Mouse (Mus musculus) MEL (cell line): ENCODE measurements around the gene Canx. TPM values are rescaled to one million over a fixed set of nuclear protein-coding genes. Genes with fewer than 3 reads are reported as not detected.
A peak's percentile ranks its signal among the peaks of the same experiment; 100 is the strongest.

Source experiments
- DNase-seq: peaks from one replicate; pipeline ENCODE4 v3.0.0; 2011; ENCODE audit warnings: low read depth, low spot score
- H3K27ac ChIP-seq: 2 replicates; pipeline ENCODE4 v1.5.1; 2012; ENCODE audit warnings: low read depth, mild to moderate bottlenecking, control low read depth, low read length, moderate library complexity; ENCODE audit not compliant: control insufficient read depth
- H3K27me3 ChIP-seq, 2 experiments: fragments of 150-350 bp in 1 of 2; sonication (generic) in 1 of 2; 2 replicates each; pipeline ENCODE4 v1.6.1; 2012; ENCODE audit warnings: low read length in 2 of 2, mild to moderate bottlenecking in 2 of 2, improper control_type of control experiment in 1 of 2, moderate library complexity in 1 of 2; ENCODE audit not compliant: insufficient read depth in 2 of 2, control insufficient read depth in 1 of 2
- H3K36me3 ChIP-seq, 2 experiments: 2 replicates each; pipeline ENCODE4 v1.6.1; 2012 to 2014; ENCODE audit warnings: low read length in 2 of 2, improper control_type of control experiment in 1 of 2, inconsistent platforms in 1 of 2, mild to moderate bottlenecking in 1 of 2; ENCODE audit not compliant: insufficient read depth in 2 of 2, control insufficient read depth in 1 of 2
- H3K4me1 ChIP-seq, 2 experiments: fragments of 150-350 bp in 1 of 2; sonication (generic) in 1 of 2; 2 replicates each; pipeline ENCODE4 v1.6.1; 2012; ENCODE audit warnings: low read length in 2 of 2, improper control_type of control experiment in 1 of 2, mild to moderate bottlenecking in 1 of 2; ENCODE audit not compliant: insufficient read depth in 2 of 2, control insufficient read depth in 1 of 2
- H3K4me3 ChIP-seq, 2 experiments: fragments of 150-350 bp in 1 of 2; sonication (generic) in 1 of 2; 2 replicates each; pipeline ENCODE4 v1.5.1; 2012; ENCODE audit warnings: low read depth in 2 of 2, low read length in 2 of 2, mild to moderate bottlenecking in 2 of 2, moderate library complexity in 2 of 2, control low read depth in 1 of 2, improper control_type of control experiment in 1 of 2; ENCODE audit not compliant: control insufficient read depth in 1 of 2, insufficient read depth in 1 of 2
- H3K79me2 ChIP-seq: 2 replicates; pipeline ENCODE4 v1.6.1; 2012; ENCODE audit warnings: mild to moderate bottlenecking, low read length, moderate library complexity; ENCODE audit not compliant: control insufficient read depth, poor library complexity, insufficient read depth
- H3K9ac ChIP-seq: 2 replicates; pipeline ENCODE4 v1.6.1; 2012; ENCODE audit warnings: low read depth, mild to moderate bottlenecking, control low read depth, low read length, moderate library complexity; ENCODE audit not compliant: control insufficient read depth, poor library complexity, severe bottlenecking
- H3K9me3 ChIP-seq: fragments of 150-350 bp; sonication (generic); replicated peaks from 2 replicates; pipeline ENCODE4 v1.6.1; 2012; ENCODE audit warnings: mild to moderate bottlenecking, low read length, improper control_type of control experiment, moderate library complexity; ENCODE audit not compliant: insufficient read depth
- CHD1 ChIP-seq: IDR thresholded peaks from 2 replicates; pipeline ENCODE4 v1.6.1; 2012; ENCODE audit warnings: low read depth, mild to moderate bottlenecking, inconsistent platforms, low read length, improper control_type of control experiment
- CHD2 ChIP-seq: IDR thresholded peaks from 2 replicates; pipeline ENCODE4 v1.6.1; 2011; ENCODE audit warnings: low read length, improper control_type of control experiment
- CTCF ChIP-seq, 3 experiments: IDR thresholded peaks in 2 of 3; conservative IDR thresholded peaks in 1 of 3; 2 replicates each; pipeline ENCODE4 v1.5.1; 2011 to 2012; ENCODE audit warnings: low read length in 3 of 3, low read depth in 2 of 3, mild to moderate bottlenecking in 2 of 3, improper control_type of control experiment in 1 of 3, inconsistent platforms in 1 of 3, mixed read lengths in 1 of 3, moderate library complexity in 1 of 3; ENCODE audit not compliant: control insufficient read depth in 1 of 3, insufficient read depth in 1 of 3, poor library complexity in 1 of 3, severe bottlenecking in 1 of 3
- ETS1 ChIP-seq: IDR thresholded peaks from 2 replicates; pipeline ENCODE4 v1.6.1; 2012; ENCODE audit warnings: low read depth, mild to moderate bottlenecking, inconsistent platforms, low read length, improper control_type of control experiment, moderate library complexity
- GABPA ChIP-seq: IDR thresholded peaks from 2 replicates; pipeline ENCODE4 v1.6.1; 2012; ENCODE audit warnings: low read depth, mild to moderate bottlenecking, inconsistent platforms, low read length, improper control_type of control experiment, moderate library complexity
- GATA1 ChIP-seq: IDR thresholded peaks from 2 replicates; pipeline ENCODE4 v1.6.1; 2011; ENCODE audit warnings: low read depth, low read length, improper control_type of control experiment
- JUND ChIP-seq: IDR thresholded peaks from 2 replicates; pipeline ENCODE4 v1.6.1; 2011; ENCODE audit warnings: low read depth, mild to moderate bottlenecking, improper control_type of control experiment, low read length
- KAT2A ChIP-seq: conservative IDR thresholded peaks from 2 replicates; pipeline ENCODE4 v1.6.1; 2012; ENCODE audit warnings: low read depth, low read length, improper control_type of control experiment, inconsistent platforms
- MAX ChIP-seq: IDR thresholded peaks from 2 replicates; pipeline ENCODE4 v1.6.1; 2011; ENCODE audit warnings: low read length, improper control_type of control experiment
- MYC ChIP-seq: IDR thresholded peaks from 2 replicates; pipeline ENCODE4 v1.6.1; 2011; ENCODE audit warnings: low read depth, mild to moderate bottlenecking, low read length, improper control_type of control experiment, moderate library complexity
- NELFE ChIP-seq: IDR thresholded peaks from 2 replicates; pipeline ENCODE4 v1.6.1; 2011; ENCODE audit warnings: low read depth, low read length, improper control_type of control experiment
- NRF1 ChIP-seq: IDR thresholded peaks from 2 replicates; pipeline ENCODE4 v1.6.1; 2014; ENCODE audit warnings: low read depth, mild to moderate bottlenecking, inconsistent platforms, low read length, improper control_type of control experiment, moderate library complexity; ENCODE audit not compliant: poor library complexity, insufficient read depth, severe bottlenecking
- POLR2AphosphoS2 ChIP-seq: IDR thresholded peaks from 2 replicates; pipeline ENCODE4 v1.6.1; 2011; ENCODE audit warnings: low read length, improper control_type of control experiment
- RAD21 ChIP-seq: IDR thresholded peaks from 2 replicates; pipeline ENCODE4 v1.6.1; 2011; ENCODE audit warnings: mild to moderate bottlenecking, low read depth, low read length, improper control_type of control experiment
- SMC3 ChIP-seq: IDR thresholded peaks from 2 replicates; pipeline ENCODE4 v1.6.1; 2011; ENCODE audit warnings: low read depth, low read length, improper control_type of control experiment
- TBP ChIP-seq: IDR thresholded peaks from 2 replicates; pipeline ENCODE4 v1.8.0; 2011; ENCODE audit warnings: low read depth, low read length, improper control_type of control experiment
- USF1 ChIP-seq: IDR thresholded peaks from 2 replicates; pipeline ENCODE4 v1.6.1; 2014; ENCODE audit warnings: low read depth, mild to moderate bottlenecking, inconsistent platforms, low read length, improper control_type of control experiment, moderate library complexity
- USF2 ChIP-seq, 2 experiments: IDR thresholded peaks; 2 replicates each; pipeline ENCODE4 v1.6.1; 2011 to 2012; ENCODE audit warnings: improper control_type of control experiment in 2 of 2, low read length in 2 of 2, borderline replicate concordance in 1 of 2, inconsistent platforms in 1 of 2, low read depth in 1 of 2, mild to moderate bottlenecking in 1 of 2; ENCODE audit not compliant: insufficient read depth in 1 of 2
- ZC3H11A ChIP-seq: IDR thresholded peaks from 2 replicates; pipeline ENCODE4 v1.6.1; 2012; ENCODE audit warnings: low read depth, mild to moderate bottlenecking, inconsistent platforms, low read length, improper control_type of control experiment
- ZKSCAN1 ChIP-seq: IDR thresholded peaks from 2 replicates; pipeline ENCODE4 v1.6.1; 2012; ENCODE audit warnings: low read depth, mild to moderate bottlenecking, inconsistent platforms, low read length, improper control_type of control experiment, moderate library complexity
- polyA plus RNA-seq, 2 experiments: library from polyadenylated mRNA; stranded (reverse) in 1 of 2; unstranded in 1 of 2; fragments of >175 nt in 1 of 2; fragments of >200 nt in 1 of 2; gene quantifications; 2 replicates each; pipeline versions ENCODE4 v1.2.1 to v1.2.4; 2012; ENCODE audit warnings: low replicate concordance in 2 of 2, low read depth in 1 of 2; ENCODE audit not compliant: insufficient read length in 2 of 2, insufficient read depth in 1 of 2, missing spikeins in 1 of 2
- total RNA-seq: library from RNA; depleted of rRNA; stranded (reverse); fragments of 300-350 nt; gene quantifications from 2 replicates; pipeline ENCODE4 v1.2.3, GENCODE M21; 2012

Canx gene
- total and polyA plus RNA-seq, 3 experiments = 390 to 867 (median 464) TPM

DNA sequence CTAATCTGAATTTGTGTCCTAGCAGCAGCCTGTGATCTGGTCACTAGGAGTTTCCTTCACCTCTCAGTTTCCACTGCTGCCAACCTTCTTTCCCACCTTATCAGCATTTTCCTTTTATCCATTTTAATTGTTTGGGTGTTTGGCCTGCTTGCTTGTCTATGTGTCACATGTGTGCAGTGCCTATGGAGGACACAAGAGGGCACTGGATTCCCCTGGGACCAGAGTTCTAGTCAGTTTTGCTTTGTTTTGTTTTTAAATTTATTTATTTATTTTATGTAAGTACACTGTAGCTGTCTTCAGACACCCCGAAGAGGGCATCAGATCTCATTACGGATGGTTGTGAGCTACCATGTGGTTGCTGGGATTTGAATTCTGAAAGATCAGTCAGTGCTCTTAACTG is 56.3 kb downstream of the Canx start:
- TF ChIP-seq POLR2AphosphoS2 = no peak
- TF ChIP-seq CTCF (IDR thresholded peaks at IDR 0.05 in 2 of 3, conservative IDR thresholded peaks at IDR 0.05 in 1 of 3; ENCODE audit: control insufficient read depth in 1 of 3, insufficient read depth in 1 of 3, low read depth in 2 of 3, low read length in 3 of 3, poor library complexity in 1 of 3, severe bottlenecking in 1 of 3) = peak; percentile 65 to 78 (median 71)
- TF ChIP-seq GATA1 = no peak
- peak; percentile 67 for TF ChIP-seq ZC3H11A
- TF ChIP-seq KAT2A = no peak
- peak; percentile 60; the same call in 1 of the 2 replicates for TF ChIP-seq MYC
- peak; percentile 45; the same call in 1 of the 2 replicates for TF ChIP-seq USF1
- peak; percentile 86 for TF ChIP-seq SMC3
- TF ChIP-seq RAD21 = peak; percentile 72

GRCm38 (mm10) chr11:50266997-50267396 is 58.5 kb downstream of the Canx start:
- Histone ChIP-seq H3K27me3 (no peaks in the 10 kb centered on the region), H3K4me1 (no peaks in the 10 kb centered on the region), H3K36me3 (peaks cover 0 to 8% of the 10 kb centered on the region in 2 experiments; a peak in 2 of 4 replicates), H3K9me3 (no peaks in the 10 kb centered on the region), H3K4me3 (no peak overlapping the region), H3K79me2 (peaks cover under 1% of the 10 kb centered on the region; the same call in 1 of the 2 replicates), H3K9ac (no peak overlapping the region), H3K27ac (no peak overlapping the region)
- TF ChIP-seq ZKSCAN1 (no peak), USF2 (IDR thresholded peaks at IDR 0.05; ENCODE audit: borderline replicate concordance in 1 of 2, insufficient read depth in 1 of 2, low read depth in 1 of 2, low read length in 2 of 2) (no peak), NRF1 (no peak), MAX (no peak), NELFE (no peak), USF1 (no peak), POLR2AphosphoS2 (no peak), GABPA (no peak), CHD1 (no peak), ETS1 (no peak), TBP (no peak), SMC3 (no peak), CHD2 (no peak), ZC3H11A (no peak), CTCF (IDR thresholded peaks at IDR 0.05 in 2 of 3, conservative IDR thresholded peaks at IDR 0.05 in 1 of 3; ENCODE audit: control insufficient read depth in 1 of 3, insufficient read depth in 1 of 3, low read depth in 2 of 3, low read length in 3 of 3, poor library complexity in 1 of 3, severe bottlenecking in 1 of 3) (no peak), RAD21 (no peak), JUND (no peak)
- DNase-seq = no peak

More for the DNA sequence above, 56.3 kb downstream of the Canx start:
- Histone ChIP-seq H3K9ac (no peak overlapping the region), H3K4me1 (no peaks in the 10 kb centered on the region), H3K27ac (no peak overlapping the region), H3K36me3 (peaks cover 1 to 5% of the 10 kb centered on the region in 2 experiments; a peak in 3 of 4 replicates), H3K4me3 (no peak overlapping the region), H3K9me3 (no peaks in the 10 kb centered on the region), H3K79me2 (peaks cover 2% of the 10 kb centered on the region; the same call in 1 of the 2 replicates), H3K27me3 (no peaks in the 10 kb centered on the region)
- peak; percentile 69 for DNase-seq
